Mouse (Mus musculus) heart, adult 2 months (tissue): ENCODE data around the gene Gpr137. TPM values are rescaled to one million over a fixed set of nuclear protein-coding genes. Genes with fewer than 3 reads are reported as not detected.

Experiments
- DNase-seq, 2 experiments: peaks; one replicate each; pipeline ENCODE4 v3.0.0; 2021
- H3K27ac ChIP-seq: fragments of 200-600 bp; 2 replicates; pipeline ENCODE4 v1.8.1; 2022
- H3K27me3 ChIP-seq: fragments of 200-500 bp; 2 replicates; pipeline ENCODE4 v1.6.1; 2012; ENCODE audit warnings: mild to moderate bottlenecking, low read length, inconsistent platforms, mixed read lengths; ENCODE audit not compliant: control insufficient read depth, insufficient read depth
- H3K36me3 ChIP-seq: fragments of 200-500 bp; 2 replicates; pipeline ENCODE4 v1.6.1; 2012; ENCODE audit warnings: low read length, inconsistent platforms; ENCODE audit not compliant: control insufficient read depth, insufficient read depth
- H3K4me1 ChIP-seq: fragments of 200-500 bp; 2 replicates; pipeline ENCODE4 v1.6.1; 2011; ENCODE audit warnings: low read length; ENCODE audit not compliant: control insufficient read depth, insufficient read depth
- H3K4me3 ChIP-seq: fragments of 200-600 bp; 2 replicates; pipeline ENCODE4 v1.8.1; 2022
- H3K79me2 ChIP-seq: fragments of 200-500 bp; replicated peaks from 2 replicates; pipeline ENCODE4 v1.6.1; 2012; ENCODE audit warnings: mild to moderate bottlenecking, inconsistent platforms, low read length, moderate library complexity, mixed read lengths; ENCODE audit not compliant: control insufficient read depth, insufficient read depth
- H3K9ac ChIP-seq: fragments of 200-500 bp; 2 replicates; pipeline ENCODE4 v1.6.1; 2012; ENCODE audit warnings: low read depth, mild to moderate bottlenecking, control low read depth, inconsistent platforms, low read length, mixed read lengths
- CTCF ChIP-seq: fragments of 200-600 bp; IDR thresholded peaks from 2 replicates; pipeline ENCODE4 v1.8.1; 2022; ENCODE audit warnings: antibody characterized with exemption, mild to moderate bottlenecking, moderate library complexity
- EP300 ChIP-seq: fragments of 200-500 bp; IDR thresholded peaks from 2 replicates; pipeline ENCODE4 v1.6.1; 2011; ENCODE audit warnings: low read depth, low read length, control low read depth; ENCODE audit not compliant: insufficient read depth
- POLR2A ChIP-seq: fragments of 200-500 bp; IDR thresholded peaks from 2 replicates; pipeline ENCODE4 v1.6.1; 2011; ENCODE audit warnings: mild to moderate bottlenecking, low read depth, low read length, control low read depth; ENCODE audit not compliant: insufficient read depth
- WGBS: fragments of 180-500 bp; shearing (Covaris S2); methylation state at CpG from one replicate; pipeline ENCODE4 v1.1.7; 2018; 5-methylcytosine and 5-hydroxymethylcytosine counted together
- intact Hi-C: fragments of 180-260 bp; cut with DNase I; formaldehyde crosslinking; loops from one replicate; pipeline ENCODE4 v1.15.1; 2025
- polyA plus RNA-seq: library from polyadenylated mRNA; depleted of rRNA; stranded (reverse); fragments of >200 nt; gene quantifications from 2 replicates; pipeline ENCODE4 v1.2.3, GENCODE M21; 2012
- total RNA-seq, 2 experiments: library from RNA; stranded (reverse); gene quantifications; 2 replicates each; pipeline ENCODE4 v1.2.3; 2021

Gpr137 gene
- total and polyA plus RNA-seq, 3 experiments: 34.1 to 53.4 (median 35.4) TPM

DNA sequence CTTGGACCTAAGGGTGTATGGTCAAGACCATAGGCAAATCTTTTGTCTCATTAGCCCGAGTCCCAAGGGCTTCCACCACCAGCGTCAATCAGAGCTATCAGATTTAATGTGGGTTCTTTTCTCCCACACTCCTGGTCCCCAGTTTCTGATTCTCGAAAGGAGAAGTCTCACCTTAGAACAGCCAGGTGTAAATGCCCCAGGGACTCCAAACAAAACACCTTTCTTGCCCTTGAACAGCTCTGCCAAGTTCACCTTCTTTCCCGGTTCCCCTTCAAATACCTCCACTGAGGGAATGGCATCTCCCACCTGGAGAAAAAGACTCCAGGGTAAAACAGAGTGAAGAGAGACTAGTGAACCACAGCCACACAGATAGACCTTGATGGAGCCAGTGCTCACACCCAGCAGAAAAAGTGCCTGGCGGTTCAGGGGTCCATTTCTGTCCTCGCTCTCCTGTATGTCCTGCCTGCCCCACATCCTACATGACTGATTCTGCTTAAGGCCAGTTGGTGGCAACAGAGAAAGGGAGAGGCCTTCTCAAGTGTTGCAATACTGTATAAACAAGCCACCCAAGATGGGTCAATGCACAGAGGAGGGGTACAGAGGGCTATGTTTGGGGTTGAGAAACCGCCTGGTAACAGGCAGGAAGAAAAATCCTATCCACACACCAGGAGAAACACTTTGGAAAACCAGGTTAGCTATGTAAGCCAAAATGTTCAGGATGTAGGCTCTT lies 34.3 kb downstream of the Gpr137 start:
- intact Hi-C loops: loop anchor here (2.0 kb wide), 1 partner anchor 69 kb away; no protein-coding TSS in a partner anchor
- DNase-seq: no peak
- Histone ChIP-seq H3K9ac (no peak overlapping the region), H3K27me3 (no peaks in the 10 kb centered on the region), H3K4me3 (peak overlapping the region; percentile 84), H3K4me1 (peaks cover 7% of the 10 kb centered on the region), H3K27ac (no peak overlapping the region), H3K79me2 (no peaks in the 10 kb centered on the region; the same call in 1 of the 2 replicates), H3K36me3 (no peaks in the 10 kb centered on the region)
- TF ChIP-seq POLR2A (no peak), CTCF (no peak), EP300 (no peak)
- WGBS: 77% methylated on average over 7 of the region's 7 CpGs

DNA sequence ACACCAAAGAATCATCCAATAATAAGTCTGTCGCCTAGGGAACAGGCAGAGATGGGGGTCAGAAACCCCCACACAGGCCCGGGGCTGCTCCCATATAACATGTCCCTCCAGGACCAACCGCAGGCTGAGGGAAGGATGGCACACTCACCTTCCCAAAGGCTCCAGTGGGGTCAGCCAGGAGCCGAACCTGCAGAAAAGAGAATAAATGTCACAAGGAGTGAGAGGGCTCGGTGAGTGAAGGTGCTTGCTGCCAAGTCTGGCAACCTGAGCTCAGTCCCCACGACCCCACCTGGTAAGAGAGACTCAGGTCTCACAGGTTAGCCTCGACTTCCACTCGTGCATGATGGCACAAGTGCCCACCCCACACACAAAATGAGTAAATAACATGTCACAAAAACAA lies 35.2 kb downstream of the Gpr137 start:
- TF ChIP-seq EP300: no peak
- no peak for TF ChIP-seq POLR2A
- no peak for TF ChIP-seq CTCF
- 90% methylated on average over 8 of the region's 8 CpGs for WGBS
- Histone ChIP-seq H3K9ac (no peak overlapping the region), H3K27ac (no peak overlapping the region), H3K27me3 (no peaks in the 10 kb centered on the region), H3K79me2 (no peaks in the 10 kb centered on the region; the same call in 1 of the 2 replicates), H3K4me3 (no peak overlapping the region), H3K36me3 (no peaks in the 10 kb centered on the region), H3K4me1 (peaks cover 7% of the 10 kb centered on the region)
- no peak for DNase-seq
- intact Hi-C loops: no loop called here

DNA sequence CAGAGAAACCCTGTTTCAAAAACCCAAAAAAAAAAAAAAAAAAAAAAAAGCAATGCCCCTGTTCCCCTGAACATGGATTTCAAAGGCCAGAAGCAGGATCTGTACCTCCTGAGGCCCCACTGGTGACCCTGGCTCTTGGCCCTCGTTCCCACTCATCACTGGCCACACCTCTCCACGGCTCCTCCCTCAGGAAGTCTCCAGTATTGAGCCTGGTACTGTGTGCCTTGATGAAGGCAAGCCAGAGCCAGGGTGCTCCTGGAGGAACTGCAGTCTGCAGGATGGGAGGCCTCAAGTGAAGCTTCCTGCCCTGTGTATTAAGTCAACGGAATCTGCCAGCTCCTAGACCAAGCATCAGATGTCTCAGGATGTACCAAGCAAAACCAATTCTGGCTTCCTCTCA lies 36.1 kb downstream of the Gpr137 start:
- no peak overlapping the region for H3K4me3 ChIP-seq
- intact Hi-C loops: no loop called here
- no peak for DNase-seq
- H3K27ac ChIP-seq: no peak overlapping the region
- peaks cover 7% of the 10 kb centered on the region for H3K4me1 ChIP-seq
- no peak overlapping the region for H3K9ac ChIP-seq
- H3K36me3 ChIP-seq: no peaks in the 10 kb centered on the region
- TF ChIP-seq POLR2A: no peak
- no peak for TF ChIP-seq EP300
- no peak for TF ChIP-seq CTCF
- no peaks in the 10 kb centered on the region for H3K27me3 ChIP-seq
- no peaks in the 10 kb centered on the region; the same call in 1 of the 2 replicates for H3K79me2 ChIP-seq
- 63% methylated on average over 3 of the region's 3 CpGs for WGBS

DNA sequence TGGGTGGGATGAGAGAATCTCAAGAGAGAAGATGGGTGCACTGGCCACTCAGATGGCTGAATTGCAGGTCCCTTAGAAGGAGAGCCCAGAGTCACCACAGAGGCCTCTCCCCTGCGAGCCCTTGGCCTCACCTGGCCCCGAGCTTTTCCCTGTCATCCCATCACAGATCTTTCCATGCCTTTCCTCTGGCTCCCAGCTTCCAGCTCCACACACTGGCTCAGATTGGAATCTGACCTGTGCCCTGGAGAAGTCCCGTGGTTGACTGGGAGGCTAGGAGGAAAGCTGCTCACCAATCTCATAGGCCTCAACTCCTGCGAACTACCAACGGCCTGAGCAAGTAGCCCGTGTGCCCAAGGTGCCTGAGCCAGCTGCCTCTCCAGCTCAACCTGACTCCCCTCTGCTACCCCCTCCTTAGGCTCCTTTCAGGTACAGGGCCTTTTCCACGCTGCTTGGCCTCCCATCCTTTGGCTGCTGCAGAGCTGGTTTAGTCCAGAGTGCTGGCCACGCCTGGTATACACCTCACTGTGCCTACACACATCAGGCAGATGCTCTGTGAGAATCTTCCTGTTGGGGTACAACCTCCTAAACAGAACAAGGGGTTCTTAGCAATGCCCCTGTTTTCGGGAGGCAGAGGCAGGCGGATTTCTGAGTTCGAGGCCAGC lies 36.7 kb downstream of the Gpr137 start:
- Histone ChIP-seq H3K4me1 (peaks cover 7% of the 10 kb centered on the region), H3K79me2 (no peaks in the 10 kb centered on the region; the same call in 1 of the 2 replicates), H3K36me3 (no peaks in the 10 kb centered on the region), H3K27me3 (no peaks in the 10 kb centered on the region), H3K9ac (no peak overlapping the region), H3K4me3 (no peak overlapping the region), H3K27ac (no peak overlapping the region)
- peak in 1 of 2 experiments; percentile 2 for DNase-seq
- 92% methylated on average over 11 of the region's 11 CpGs for WGBS
- TF ChIP-seq POLR2A (no peak), EP300 (no peak), CTCF (no peak)
- intact Hi-C loops: no loop called here

DNA sequence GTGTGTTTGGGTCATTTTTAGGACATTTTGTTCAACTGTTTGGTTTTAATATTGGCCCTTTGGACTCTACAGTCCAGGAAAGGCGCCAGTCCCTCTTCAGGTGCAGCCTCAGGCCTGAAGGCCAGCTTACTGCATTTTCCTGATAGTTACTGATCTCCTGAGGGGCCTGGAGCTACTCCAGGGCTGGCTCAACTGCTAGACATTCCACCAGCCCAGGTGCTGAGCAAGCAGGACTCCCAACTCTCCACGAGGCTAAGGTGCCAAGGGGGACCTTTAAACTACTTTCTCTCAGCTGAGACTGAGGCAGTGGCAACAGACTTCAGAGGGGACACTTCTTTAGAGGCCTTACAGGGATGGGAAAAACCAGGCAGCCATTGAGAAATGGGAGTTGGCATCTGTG lies 37.4 kb downstream of the Gpr137 start:
- intact Hi-C loops: no loop called here
- TF ChIP-seq POLR2A (no peak), CTCF (no peak), EP300 (no peak)

DNA sequence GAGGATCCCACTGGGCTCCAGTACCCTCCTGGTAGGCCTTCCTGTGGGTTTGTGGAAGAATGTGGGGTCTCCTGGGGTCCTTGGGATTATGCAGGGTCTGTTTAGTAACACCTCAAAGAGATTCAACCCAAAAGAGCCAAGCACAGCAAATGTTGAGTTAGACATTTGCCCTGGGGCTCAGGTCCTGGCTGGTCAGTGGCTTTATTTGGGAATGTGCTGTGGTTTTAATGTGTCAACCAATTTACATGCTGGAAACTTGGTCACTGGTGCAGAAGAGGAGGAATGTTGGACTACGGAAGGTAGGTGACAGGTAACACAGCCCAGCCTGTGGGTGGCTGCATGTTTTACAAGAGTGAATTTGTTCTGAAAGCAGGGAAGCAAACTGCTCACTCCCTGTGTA lies 39.2 kb downstream of the Gpr137 start:
- peaks cover 3% of the 10 kb centered on the region; the same call in 1 of the 2 replicates for H3K4me1 ChIP-seq
- no peak overlapping the region for H3K27ac ChIP-seq
- no peak for DNase-seq
- intact Hi-C loops: no loop called here
- H3K9ac ChIP-seq: no peak overlapping the region
- H3K27me3 ChIP-seq: no peaks in the 10 kb centered on the region
- no peak for TF ChIP-seq CTCF
- TF ChIP-seq EP300: no peak
- no peak for TF ChIP-seq POLR2A
- 97% methylated on average over 1 of the region's 1 CpGs for WGBS
- no peaks in the 10 kb centered on the region for H3K36me3 ChIP-seq
- H3K4me3 ChIP-seq: no peak overlapping the region
- H3K79me2 ChIP-seq: no peaks in the 10 kb centered on the region; the same call in 1 of the 2 replicates

More for the DNA sequence above, 37.4 kb downstream of the Gpr137 start:
- H3K79me2 ChIP-seq: no peaks in the 10 kb centered on the region; the same call in 1 of the 2 replicates
- no peak overlapping the region for H3K9ac ChIP-seq
- no peak overlapping the region for H3K27ac ChIP-seq
- H3K36me3 ChIP-seq: no peaks in the 10 kb centered on the region
- 76% methylated on average over 2 of the region's 2 CpGs for WGBS
- H3K27me3 ChIP-seq: no peaks in the 10 kb centered on the region
- no peak overlapping the region for H3K4me3 ChIP-seq
- peaks cover 6% of the 10 kb centered on the region for H3K4me1 ChIP-seq
- DNase-seq: peak in 1 of 2 experiments; percentile 2
